Mouse (Mus musculus): ENCODE data around the gene Aak1.

GRCm38 (mm10) chr6:87018874-87019273 is 169.6 kb downstream of the Aak1 start:
- TF ChIP-seq CTCF (IDR thresholded peaks at IDR 0.05; ENCODE audit: borderline replicate concordance, insufficient read depth, low read depth, low read length) (no peak), POLR2A (IDR thresholded peaks at IDR 0.05; ENCODE audit: borderline replicate concordance, insufficient read depth, low read length) (no peak)

Data from cerebellum, adult 2 months (tissue).